Mouse (Mus musculus) gastrocnemius, postnatal 25 days (tissue): ENCODE measurements at regions not wholly inside any gene's neighbourhood (a gene's known extent, or its start where the extent isn't known, plus 50 kb on each side); places are given as distances from the start of the nearest gene placed in this dataset.
"Not testable (repeated sequence)": the region's sequence is repeated elsewhere in the genome, so short reads cannot be mapped to it uniquely, and the experiment has no call there.

Source experiments
- DNase-seq: peaks from one replicate; pipeline ENCODE4 v3.0.0; 2022

DNA sequence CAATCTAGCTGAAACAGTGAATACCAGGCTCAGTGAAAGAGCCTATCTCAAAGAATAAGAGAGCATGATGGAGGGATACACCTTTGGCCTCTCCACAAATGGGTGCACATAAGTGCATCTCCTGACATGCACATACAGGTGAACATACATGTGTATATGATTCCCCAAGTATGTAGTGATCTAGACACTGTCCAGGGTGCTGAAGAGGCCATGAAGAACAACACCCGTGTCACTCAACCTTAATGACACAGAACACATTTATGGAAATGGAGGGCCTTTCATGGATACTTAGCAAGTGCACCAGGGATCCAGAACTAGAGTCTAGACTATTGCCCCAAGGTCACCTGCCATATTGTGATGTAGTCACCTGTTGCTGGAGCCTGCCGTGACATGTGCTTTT is 56.9 kb downstream of the Spata19 start:
- no peak for DNase-seq

DNA sequence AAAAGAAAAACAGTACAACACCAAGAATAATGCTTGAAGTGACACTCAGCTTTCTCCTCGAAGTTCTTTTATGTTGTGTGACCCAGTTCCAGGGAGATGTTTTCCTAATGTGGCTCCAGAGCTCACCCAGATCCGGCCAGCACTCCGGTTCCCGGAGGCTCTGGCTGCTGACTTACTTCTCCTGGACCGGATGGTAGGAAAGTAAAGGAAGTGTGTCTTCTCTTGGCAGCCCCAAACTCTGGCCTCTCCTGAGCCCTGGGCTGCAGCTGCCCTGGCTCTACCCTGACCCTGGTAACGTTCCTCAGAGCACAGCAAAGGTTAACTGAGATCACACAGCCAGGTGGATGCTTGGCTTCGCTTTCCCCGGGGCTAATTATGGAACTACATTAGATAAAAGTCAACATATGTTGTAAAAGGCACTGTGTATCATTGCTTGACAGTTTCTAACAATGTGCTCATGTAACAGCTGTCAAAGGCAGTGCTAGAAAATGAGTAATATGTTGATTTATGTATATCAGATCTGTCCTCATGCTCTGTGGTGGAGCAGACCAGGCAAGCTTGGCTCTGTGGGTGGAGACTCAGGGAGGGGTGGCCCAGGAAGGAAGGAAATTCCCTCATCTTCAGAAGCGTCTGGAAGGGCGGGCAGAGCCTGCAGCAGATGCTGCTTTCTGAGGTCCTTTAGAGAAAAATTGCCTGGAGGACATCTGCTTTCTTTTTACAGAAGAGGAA is 57.5 kb downstream of the Spata19 start:
- no peak for DNase-seq

DNA sequence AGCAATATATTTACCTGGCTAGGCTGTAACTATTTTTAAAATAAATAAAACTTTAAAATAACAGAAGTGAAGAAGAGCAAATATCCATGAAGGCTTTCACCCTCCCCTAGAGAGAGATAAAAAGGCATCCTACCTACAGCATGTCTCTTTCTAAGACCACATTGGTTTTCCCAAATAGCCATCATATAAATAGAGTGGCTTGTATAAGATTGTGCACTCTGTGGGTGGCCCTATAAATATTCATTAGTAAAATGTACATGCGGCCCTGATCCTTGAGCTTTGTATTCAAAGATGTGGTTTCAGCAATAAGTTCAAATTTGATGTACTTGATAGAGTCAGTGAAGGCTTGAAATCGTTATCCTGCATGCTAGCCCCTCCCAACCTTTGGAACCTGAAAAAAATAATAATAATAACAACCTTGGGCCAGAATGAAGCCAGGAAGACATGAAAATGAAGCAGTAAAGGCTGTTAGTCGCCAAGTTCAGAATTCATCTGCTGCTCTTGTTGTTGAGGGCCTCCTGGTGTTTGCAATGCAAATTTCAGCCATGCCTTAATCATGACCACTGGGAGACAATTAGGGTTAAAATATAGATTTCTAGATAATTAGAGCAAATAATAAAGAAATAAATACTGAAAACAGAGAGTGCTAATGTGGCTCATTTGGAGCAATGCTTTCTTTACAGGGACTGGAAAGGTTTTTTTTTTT is 61.9 kb downstream of the Spata19 start:
- DNase-seq = no peak

DNA sequence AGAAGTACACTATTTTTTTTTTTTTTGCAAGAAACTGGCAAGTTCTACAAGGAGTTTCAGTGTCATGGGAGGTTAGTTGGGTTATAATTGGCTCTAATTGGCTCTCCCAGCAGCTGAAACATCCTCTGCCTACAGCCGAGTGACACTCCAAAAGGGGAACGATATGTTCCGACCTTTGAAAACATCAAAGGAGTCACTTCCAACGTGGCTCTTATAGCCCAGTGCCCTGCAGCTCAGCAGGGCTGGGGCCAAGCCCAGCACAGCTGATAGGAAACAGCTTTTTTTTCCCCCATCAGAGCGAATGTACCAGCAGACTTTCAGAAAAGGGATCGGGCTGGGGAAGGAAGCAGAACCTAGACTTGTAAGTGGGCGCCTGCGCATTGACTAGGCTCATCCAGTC is 64.4 kb downstream of the Spata19 start:
- DNase-seq = no peak

DNA sequence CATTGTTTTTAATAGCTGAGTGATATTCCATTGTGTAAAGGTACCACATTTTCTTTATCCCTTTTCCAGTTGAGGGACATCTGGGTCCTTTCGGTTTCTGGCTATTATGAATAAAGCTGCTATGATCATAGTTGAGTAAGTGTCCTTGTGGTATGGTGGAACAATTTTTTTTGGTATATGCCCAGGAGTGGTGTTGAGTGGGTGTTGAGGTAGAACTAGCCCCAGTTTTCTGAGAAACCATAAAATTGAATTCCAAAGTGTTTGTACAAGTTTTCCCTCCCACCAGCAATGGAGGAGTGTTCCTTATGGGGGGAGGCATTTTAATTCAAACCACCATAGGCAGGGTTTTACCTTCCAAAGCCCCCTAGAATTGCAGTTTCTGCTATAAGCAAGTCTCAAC is 67.4 kb downstream of the Spata19 start:
- no peak for DNase-seq

DNA sequence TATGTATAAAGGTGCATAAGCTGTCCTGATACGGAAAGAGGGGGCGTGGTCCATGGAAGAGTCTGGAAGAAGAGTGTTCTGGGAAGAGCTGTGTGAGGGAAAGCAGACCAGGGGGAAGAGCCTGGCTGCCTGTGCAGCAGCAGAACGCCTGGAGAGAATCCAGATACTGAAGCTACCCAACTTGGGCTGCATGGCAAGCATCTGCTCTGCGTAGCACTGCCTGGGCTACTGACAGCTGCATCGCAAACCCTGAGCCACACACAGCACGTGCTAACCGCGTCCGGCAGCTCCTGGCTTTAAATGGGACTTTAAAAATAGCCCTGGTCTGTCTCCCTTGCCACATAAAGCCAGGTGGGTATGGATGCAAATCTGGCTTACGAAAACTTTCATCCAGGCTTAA is 78.9 kb downstream of the Spata19 start:
- DNase-seq = no peak

DNA sequence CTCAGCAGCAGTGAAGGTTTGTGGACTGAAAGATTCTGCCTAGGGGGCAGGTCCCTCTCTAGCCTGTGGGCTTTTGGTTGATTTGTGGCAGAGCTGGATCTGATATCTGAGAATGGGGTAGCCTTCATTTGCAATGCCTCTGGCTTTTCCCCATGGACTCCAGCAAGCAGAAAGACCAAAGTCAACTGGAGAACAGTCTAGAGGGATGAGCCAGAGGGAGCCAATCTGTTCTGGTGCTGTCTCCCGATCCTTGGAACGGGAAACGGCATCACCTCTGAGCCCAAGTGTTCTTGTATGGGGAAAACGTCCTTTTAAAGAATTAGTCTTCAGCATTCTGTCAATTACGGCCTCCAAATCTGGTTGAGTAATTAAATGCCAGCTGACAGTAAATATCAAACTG is 80.0 kb downstream of the Spata19 start:
- no peak for DNase-seq

DNA sequence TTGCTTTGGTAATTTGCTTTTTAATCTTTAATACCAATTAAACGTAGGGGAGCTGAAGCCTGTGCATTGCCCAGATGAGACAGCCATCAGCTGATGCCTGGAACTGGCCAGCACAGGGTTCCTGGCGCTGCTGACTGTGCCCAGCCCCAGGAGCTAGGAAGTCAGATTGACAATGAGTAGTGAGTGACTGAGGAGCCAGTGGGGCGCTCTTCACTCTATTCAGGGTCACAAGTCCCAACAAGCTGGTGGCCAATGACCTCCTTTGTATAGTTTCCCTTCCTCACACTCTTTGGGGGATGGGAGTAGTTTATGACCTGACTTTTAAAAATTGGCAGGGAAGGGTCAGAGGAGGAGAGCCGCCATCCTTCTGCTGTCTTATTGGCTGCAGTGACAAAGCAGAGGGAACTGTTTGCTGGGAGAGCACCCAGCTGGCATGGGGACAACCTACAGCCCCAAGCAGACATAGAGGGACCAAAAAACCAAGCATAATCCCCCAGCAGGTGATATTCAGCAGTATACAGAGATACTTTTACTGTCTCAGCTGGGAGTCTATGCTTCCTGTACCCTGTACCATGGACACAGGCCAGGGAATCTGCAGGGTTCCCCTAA is 80.6 kb downstream of the Spata19 start:
- DNase-seq = no peak

DNA sequence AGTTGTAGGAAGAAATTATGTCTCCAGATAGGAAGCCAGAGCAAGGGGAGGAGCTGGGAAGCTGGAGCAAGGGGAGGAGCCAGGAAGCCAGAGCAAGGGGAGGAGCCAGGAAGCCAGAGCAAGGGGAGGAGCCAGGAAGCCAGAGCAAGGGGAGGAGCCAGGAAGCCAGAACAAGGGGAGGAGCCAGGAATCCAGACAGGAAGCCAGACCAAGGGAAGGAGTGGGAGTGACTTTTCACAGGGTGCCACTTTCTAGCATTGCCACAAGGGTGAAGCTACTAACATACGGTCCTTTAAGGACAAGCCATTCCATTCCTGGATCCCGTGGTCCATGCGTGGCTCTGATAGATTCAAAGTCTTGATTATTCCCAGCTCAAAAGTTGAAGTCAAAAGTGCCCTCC is 81.7 kb downstream of the Spata19 start:
- no peak for DNase-seq

DNA sequence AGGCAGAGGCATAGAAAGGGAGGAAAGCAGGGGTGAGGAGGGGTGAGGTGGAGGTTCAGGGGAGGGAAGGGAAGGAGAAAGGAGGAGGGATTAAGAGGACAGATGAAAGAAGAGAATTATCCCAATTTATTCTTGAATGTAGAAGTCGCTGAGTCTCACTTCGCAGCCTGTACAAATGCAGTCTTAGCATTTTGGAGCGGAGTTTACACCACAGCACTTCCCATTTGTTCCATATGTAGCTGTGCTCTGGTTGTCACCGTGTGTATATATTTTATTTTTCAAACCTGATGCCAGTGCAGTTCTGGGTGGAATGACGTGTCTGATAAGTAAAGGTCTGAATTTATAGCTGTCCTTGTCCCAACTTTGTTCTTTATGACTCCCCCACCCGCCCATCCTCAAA is 105.2 kb downstream of the Spata19 start:
- no peak for DNase-seq

DNA sequence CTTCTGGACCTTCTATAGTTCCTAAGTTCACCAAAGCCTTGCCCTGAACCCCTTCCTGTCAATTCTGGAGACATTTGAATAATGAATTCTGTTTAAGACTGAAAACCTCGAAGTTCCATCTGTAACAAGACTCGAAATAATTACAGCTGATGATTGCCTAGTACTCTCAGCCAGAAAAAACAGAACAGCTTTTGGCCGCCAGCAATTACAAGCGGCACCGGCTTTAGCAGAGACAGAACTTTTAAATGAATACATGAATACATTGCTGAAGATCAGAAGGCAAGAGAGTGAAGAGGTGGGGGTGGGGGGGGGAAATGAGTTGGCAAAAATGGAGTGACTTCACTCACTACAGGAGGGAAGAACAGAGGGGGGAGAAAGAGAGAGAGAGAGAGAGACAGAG is 112.6 kb downstream of the Spata19 start:
- no peak for DNase-seq

DNA sequence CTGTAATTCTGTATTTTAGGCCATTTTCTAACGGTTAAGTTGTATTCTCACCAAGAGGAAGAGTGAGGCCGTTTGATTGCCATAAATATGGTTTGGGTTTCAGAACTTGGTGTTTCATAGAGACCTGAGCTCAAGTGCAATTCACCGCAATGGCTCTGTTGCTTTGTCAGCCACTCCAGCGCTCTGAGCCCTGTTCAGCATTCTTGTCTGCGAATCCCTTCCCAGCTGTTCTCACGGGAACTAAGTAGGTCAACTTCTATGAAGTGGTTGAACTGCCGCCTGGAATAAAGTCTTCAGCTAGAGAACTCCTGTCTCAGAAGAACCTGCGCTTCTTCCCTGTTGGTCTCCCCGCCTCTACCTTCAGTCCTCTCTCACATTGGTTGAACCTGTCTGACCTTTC is 113.1 kb downstream of the Spata19 start:
- no peak for DNase-seq

DNA sequence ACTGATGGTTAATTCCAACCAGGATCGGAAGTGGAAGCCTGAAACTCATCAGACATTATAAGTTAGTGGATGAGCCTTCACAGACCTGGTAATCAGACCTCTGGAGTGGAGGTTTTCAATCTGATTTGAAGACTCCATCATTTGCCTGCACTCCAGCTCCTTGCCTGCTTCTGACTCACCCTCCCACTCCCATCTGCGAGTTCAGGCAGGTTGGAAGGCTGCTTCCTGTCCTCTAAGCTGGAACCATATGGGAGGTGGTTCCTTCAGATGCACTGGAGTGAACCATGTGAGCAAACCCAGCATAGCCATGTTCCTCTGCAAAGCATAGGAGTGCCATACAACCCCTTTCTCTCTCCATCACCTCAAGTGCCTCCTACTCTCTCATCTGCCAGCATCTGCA is 114.6 kb downstream of the Spata19 start:
- DNase-seq = no peak

DNA sequence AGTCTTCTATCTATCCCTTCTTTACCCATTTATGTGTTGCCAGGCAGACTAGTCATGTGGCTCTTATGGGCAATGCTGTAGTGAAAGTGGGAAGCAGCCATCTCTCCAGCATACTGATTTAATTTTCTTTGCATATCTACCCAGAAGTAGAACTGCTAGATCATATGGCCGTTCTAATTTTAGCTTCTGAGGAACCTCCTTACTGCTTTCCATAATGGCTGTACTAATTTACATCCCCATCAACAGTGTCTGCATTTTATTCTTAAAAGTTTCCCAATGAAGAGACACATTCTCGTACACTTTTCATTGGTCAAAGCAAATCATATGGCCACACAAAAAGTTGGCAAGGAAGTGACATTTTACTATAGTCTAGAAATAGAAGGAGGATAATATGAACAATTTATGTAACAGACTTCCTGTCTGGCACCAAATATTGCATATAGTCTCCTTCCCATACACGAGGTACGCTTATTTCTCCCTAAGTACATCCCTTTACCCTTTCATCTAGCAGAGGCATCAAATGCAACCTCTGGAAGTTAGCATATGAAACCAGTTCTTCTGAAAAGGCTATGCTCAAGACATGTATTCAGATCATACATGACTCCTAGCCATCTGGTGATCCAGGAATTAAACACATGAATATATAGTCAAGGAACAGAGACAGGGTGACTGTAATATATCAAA is 119.0 kb downstream of the Spata19 start:
- DNase-seq = no peak

DNA sequence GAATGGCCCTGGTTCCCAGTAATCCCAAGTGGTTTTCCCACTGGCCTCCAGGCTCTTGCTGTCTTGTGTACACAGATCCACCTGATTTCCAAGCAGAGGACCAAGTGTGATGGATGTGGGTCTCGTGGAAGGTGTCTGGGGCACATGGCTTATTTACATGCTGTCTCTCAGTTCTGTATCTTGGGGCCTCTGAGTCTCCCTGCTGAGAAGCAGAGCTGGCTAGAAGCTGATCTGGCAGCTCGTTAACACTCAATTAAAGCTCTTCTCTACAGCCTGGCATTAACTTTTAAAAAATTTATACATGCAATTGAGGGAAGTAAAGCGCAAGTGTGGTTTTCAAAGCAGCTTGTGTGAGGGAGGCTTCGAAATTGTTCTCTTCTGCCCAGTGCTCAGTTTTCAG is 121.4 kb downstream of the Spata19 start:
- no peak for DNase-seq

DNA sequence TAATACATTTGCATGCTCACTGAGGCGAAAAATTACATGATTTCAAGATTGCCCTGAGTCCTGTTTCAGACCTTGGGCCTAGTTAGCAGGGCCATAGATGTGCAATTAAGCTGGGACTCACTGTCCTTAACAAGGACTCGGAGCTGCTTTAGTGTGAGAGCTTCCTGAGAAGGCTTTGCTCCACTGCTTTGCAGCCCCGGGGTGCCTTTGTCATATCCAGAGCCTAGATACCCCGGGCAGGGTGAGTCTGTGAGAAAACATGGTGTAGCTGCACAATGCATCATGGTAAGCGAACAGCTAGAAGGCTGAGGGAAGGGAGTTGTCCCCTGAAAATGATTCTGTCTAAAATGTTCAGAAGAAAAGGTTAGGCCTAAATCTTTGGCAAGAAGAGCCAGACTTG is 123.1 kb downstream of the Spata19 start:
- DNase-seq = no peak

DNA sequence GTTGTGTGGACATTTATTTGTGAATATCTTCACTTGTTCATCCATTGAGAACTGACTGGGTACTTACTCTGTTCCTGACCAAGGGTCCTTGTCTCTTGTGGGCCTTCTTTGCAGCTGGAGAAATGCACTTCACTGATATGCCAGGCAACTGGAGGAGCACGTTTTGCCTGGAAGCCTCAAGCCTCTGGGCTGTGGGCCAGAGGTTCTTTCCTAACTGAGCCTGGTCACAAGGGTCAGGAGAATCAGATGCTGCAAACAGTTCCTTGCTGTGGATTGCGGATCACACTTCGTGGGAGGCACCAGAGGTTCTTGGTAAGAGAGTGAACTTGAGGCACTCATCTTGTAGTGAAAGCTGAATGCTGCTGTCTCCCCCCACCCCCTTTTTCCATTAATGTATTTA is 124.6 kb downstream of the Spata19 start:
- DNase-seq = no peak

DNA sequence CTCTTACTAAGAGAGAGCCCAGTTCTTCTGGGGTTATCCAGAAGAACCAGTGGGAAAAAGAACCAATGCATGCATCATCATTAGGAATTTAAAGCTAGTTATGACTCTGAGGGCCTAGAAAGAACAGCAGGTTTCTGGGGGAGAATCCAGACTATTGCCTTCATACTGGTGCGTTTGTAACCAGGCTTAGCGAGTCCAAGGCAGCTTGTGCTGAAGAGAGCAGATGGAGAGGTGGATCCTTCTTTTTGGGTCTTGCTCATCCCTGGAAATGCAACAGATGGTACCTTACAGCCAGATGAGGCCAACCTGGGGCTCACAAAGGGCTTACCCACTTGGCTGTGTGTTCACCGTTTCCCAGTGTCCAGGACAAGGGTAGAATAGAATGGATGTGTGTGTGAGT is 130.1 kb downstream of the Spata19 start:
- no peak for DNase-seq

DNA sequence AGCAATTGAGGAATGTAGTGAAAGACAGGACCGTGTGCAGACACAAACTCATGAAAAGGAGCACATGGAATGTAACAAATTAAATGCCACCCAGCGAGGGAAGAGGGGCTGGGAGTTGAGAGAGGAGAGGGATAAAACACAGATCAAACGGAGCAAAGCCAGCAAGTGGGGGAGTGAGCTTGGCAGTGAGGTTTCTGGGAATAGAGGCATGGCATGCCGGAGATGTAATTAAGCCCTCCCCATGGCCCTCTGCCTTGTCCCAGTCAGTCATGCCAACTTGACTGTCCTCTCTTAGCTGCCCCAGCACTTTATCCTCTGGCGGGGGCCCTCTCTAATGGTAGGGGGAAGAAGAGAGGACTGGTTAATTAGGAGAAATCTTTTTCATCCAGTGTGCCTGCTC is 141.9 kb downstream of the Spata19 start:
- no peak for DNase-seq

DNA sequence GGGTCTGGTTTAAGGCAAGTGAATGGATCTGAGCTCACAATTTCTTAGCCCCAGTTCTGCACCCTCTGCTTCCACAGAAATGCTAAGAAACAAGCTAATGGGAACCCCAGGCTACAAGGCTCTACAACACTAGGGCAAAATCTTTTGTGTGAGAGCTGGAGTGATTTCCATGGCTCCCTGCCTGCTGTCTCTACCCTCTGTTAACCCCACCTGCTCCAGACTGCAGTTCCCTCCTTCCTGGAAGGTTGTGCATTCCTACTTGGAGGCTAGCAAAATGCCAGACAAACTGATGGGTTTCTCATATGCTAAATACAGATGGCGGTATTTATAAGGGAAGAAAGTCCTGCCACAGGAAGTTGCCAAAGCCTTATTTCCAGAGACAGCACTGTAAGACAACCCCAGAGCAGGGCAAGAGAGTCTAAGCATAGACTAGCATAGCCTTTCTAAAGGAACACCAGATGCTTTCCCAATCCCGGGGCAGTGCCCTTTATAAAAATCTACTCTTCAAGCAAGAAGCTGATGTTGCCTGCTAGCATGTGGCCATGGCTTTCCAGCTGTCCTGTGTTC is 145.1 kb downstream of the Spata19 start:
- no peak for DNase-seq

DNA sequence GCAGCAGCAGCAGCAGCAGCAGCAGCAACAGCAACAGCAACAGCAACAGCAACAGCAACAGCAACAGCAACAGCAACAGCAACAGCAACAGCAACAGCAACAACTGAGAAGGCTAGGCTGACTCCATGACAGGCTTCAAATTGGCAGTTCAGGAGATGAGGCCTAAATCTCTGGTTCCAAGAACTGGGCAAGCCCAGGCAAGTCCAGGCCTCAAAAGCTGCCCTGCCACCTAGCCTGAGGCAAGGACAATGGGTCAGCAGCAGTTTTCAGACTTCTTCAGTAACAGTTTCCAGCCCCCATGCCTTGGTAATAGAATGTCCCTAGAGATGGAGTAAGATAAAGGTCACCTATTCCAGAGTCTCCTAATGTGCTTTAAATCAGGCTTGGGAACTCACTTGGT is 158.1 kb downstream of the Spata19 start:
- DNase-seq = not testable (repeated sequence)

DNA sequence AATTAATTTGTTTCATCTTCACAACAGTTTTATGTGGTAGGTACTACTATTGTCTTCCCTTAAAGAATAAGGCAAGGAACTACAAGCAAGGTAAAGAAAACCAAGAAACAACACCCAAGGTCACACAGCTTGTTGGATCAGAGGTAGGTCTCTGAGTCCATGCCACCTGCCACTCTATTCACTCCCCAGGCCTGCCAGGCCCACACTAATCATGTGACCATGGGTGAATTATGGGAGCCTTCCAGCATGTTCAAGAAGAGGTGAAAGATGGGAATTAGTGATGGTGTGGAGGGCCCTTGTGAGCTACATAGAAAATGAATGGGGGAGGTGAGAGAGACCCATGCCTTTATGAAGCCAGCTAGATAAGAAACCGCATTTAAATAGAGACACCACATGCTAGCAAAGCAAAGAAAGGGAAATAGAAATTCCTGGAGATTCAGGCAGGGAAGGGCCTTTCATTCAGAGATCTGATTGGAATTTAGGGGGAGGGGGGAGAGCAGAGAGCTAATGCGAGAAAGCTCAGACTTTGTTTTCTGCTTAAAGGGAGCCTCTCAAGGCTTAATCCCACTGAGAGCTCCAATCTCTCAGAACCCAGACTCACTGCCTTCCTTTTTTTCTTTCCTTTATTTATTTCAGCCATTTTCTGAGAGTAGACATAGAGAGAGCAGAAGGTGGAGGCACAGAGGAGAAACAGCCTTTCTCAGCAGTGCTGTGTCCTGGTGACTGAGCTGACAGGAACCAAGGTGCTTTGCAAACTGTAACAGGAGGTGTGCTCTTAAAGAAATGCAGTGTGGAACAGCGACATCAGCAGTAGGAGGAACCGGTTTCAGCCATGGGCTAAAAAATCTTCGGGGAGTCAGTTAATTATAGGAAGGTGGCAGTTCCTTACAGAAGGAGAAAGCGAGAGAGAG is 160.0 kb downstream of the Spata19 start:
- DNase-seq = no peak
